Mouse (Mus musculus): ENCODE data around the gene Klhl25. TPM values are rescaled to one million over a fixed set of nuclear protein-coding genes. Genes with fewer than 3 reads are reported as not detected.
"Not testable (repeated sequence)": the region's sequence is repeated elsewhere in the genome, so short reads cannot be mapped to it uniquely, and the experiment has no call there.

Gene Klhl25
- total RNA-seq (2017), result 12.5 and 16.1 TPM in 2 replicates

DNA sequence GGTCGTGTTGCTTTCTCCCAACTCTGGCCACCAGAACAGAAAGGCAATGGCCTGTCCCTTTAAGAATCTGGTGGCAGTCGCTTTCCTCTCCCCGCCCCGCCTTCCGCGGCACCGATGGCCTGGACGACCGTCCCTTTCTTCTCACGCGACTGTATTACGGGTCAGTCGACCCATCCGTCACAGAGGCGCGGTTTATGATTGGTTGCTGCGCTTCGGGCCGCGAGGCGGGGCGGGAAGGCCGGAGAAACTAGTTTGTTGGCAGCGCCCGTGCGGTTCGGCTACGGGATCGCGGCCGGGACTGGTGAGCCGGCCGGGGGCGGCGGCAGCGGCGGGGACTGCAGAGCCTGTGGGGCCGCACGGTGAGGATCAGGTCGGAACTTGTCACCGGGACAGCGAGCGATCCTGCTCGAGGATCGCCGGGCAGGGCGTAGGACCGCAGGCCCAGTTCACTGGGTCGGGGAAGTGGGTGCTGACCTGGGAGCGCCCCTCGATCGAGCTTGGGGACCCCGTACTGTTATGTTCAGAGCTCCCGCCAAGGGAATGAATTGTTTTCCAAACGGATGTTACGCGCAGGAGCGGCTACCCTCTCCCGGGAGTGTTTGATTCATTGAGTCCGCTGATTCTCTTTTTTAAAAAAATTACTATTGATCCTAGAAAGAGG, at the start of gene Klhl25:
Klhl25 (plus strand) TSS at position 196 of the 661 bp plus-strand sequence.
- ATAC-seq (ENCODE audit: extremely low read depth, insufficient number of reproducible peaks, low FRiP score, poor library complexity, severe bottlenecking), result peak; percentile 99

DNA sequence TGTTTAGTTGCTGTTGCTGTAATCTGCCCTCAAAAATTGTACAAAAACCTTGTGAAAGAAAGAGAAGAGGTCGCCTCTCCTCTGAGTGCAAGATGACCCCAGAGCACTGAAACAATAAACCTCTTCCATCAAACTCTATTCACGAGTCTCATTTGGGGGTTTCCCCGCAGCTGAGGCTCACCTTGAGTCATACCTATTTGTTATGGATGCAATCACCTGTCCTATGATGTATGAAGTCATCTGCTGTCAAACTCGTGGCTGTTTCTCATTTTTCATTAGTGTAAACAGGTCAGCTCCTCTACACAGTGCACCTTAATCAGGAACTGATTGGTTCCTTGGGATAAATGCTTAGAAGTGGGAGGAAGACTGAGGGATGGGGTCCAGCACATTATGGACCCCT, 47.6 kb upstream of the Klhl25 start:
- ATAC-seq (ENCODE audit: extremely low read depth, insufficient number of reproducible peaks, low FRiP score, poor library complexity, severe bottlenecking), result no peak

DNA sequence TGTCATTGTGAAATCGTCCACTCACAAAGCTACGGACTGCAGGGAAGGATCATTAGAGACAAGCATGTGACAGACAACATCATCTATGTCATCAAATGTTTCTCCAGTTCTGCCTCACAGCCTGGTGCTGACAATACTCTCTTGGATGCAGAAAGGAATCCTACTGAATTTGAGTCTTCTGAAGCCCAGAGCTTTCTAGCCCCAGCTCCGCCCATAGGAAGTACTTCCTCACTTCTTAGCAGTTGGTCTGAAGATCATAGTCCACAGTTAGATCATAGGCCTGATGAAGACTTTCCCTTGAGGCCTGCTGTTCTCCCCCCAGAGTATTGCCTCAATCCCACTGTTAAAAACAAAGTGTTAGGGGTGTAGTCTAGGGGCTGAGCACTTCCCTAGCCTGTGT, 47.1 kb upstream of the Klhl25 start:
- no peak for ATAC-seq (ENCODE audit: extremely low read depth, insufficient number of reproducible peaks, low FRiP score, poor library complexity, severe bottlenecking)

- ATAC-seq (ENCODE audit: extremely low read depth, insufficient number of reproducible peaks, low FRiP score, poor library complexity, severe bottlenecking), result no peak
These were observed 46.3 kb upstream of the Klhl25 start for GRCm38 (mm10) chr7:75801621-75802358.

DNA sequence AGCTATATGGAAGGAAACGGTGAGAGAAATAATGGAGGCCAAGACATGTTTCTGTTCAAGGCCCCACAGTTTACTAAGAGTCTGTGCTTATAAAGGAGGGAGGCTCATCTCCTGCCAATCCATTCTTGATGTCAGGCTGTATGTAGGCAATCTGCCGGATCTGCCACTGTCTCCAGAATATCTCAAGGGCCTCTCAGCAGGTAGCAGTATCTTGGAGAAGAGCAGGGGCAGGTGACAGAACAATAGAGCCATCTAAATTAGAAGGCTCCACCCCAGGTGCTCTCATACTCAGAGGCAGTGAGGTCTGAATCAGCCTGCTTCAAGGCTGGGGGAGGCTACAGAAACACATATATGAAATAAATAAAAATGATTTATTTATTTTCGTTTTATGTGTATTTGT, 45.2 kb upstream of the Klhl25 start:
- ATAC-seq (ENCODE audit: extremely low read depth, insufficient number of reproducible peaks, low FRiP score, poor library complexity, severe bottlenecking), result no peak

GRCm38 (mm10) chr7:75806161-75806560, 41.9 kb upstream of the Klhl25 start:
- ATAC-seq (ENCODE audit: extremely low read depth, insufficient number of reproducible peaks, low FRiP score, poor library complexity, severe bottlenecking), result no peak

DNA sequence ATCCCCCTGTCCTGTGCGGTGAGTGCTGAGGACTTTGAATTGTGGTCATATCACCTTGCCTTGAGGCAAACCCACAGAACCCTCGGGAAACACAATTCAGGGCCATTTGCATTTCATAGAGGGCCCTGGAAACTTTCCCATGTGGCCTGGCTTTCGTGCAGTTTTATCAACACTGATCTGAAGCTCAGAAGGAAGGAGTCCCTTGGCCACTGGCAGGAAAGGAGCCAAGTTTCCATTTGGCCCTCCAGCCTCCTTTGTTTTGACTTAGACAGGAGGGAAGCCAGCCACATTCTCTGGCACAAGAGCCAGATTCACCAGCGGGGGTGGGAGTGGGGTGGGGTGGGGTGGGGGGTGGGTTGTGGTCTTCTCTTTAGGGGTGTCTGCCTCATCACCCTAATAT, 41.4 kb upstream of the Klhl25 start:
- ATAC-seq (ENCODE audit: extremely low read depth, insufficient number of reproducible peaks, low FRiP score, poor library complexity, severe bottlenecking), result no peak

GRCm38 (mm10) chr7:75807460-75808304, 40.4 kb upstream of the Klhl25 start:
- no peak for ATAC-seq (ENCODE audit: extremely low read depth, insufficient number of reproducible peaks, low FRiP score, poor library complexity, severe bottlenecking)

DNA sequence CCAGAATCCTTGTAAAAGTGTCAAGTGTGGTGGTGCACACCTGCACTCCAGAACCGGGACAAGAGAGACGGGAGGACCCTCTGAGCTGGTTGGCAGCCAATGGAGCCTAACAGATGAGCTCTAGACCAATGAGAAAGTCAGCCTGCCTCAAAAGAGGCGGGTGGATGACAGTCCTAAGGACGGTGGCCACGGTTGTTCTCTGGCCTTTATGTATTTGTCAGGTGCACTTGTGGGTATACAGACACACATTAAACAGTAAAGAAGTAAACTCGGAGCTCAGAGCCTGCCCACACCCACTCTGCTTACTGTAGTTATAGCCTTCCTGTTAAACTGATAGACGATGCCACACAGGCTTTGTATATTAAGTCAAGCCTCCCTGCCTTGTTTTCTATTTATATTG, 27.4 kb upstream of the Klhl25 start:
- no peak for ATAC-seq (ENCODE audit: extremely low read depth, insufficient number of reproducible peaks, low FRiP score, poor library complexity, severe bottlenecking)

- no peak for ATAC-seq (ENCODE audit: extremely low read depth, insufficient number of reproducible peaks, low FRiP score, poor library complexity, severe bottlenecking)
These were observed 25.9 kb upstream of the Klhl25 start for GRCm38 (mm10) chr7:75822087-75822668.

GRCm38 (mm10) chr7:75823071-75823470, 25.0 kb upstream of the Klhl25 start:
- ATAC-seq (ENCODE audit: extremely low read depth, insufficient number of reproducible peaks, low FRiP score, poor library complexity, severe bottlenecking), result no peak

DNA sequence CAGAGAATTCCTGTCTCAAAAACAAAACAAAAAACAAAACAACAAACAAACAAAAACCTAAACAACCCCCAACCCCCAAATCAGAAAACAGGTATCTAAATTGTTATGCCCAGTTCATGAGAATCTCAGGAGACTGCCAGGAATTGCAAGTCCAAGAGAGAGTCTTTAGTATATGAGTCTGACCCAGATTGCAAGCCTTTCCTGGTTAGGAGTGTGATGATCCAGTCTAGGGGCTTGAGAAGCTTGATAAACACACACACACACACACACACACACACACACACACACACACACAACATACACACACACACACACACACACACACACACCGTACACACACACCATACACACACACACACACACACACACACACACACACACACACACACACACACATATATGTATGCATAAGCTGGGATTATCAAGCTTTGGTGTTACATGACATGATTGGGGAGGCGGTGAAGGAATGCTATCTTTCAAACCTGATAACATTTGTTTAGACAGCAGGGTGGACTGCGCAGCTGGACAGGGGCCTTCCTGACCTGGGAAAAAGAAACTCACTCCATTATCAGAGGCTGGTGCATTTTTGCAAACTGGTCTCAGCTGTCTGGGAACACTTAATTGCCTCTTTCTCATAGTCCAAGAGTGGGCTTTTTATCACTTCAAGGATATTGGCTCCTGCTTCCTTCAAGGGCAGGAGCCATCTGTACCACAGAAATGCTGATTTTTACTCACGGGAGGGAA, 21.6 kb upstream of the Klhl25 start:
- no peak for ATAC-seq (ENCODE audit: extremely low read depth, insufficient number of reproducible peaks, low FRiP score, poor library complexity, severe bottlenecking)

- no peak for ATAC-seq (ENCODE audit: extremely low read depth, insufficient number of reproducible peaks, low FRiP score, poor library complexity, severe bottlenecking)
These were observed 20.8 kb upstream of the Klhl25 start for GRCm38 (mm10) chr7:75827357-75827756.

GRCm38 (mm10) chr7:75827850-75828249, 20.3 kb upstream of the Klhl25 start:
- peak; percentile 91 for ATAC-seq (ENCODE audit: extremely low read depth, insufficient number of reproducible peaks, low FRiP score, poor library complexity, severe bottlenecking)

DNA sequence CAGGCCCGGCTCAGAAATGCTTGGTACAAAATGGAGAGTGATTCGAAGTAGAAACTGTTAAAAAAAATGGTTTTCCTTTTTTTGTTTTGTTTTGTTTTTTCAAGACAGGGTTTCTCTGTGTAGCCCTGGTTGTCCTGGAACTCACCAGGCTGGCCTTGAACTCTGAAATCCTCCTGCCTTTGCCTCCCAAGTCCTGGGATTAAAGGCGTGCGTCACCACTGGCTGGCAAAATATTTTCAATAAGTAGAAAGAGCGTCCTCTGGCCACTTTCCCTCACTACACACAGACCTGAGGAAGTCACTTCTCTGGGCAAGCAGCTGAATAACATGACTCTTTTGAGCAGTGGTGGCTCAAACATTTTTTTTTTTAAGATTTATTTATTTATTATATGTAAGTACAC, 19.6 kb upstream of the Klhl25 start:
- ATAC-seq (ENCODE audit: extremely low read depth, insufficient number of reproducible peaks, low FRiP score, poor library complexity, severe bottlenecking), result no peak

- ATAC-seq (ENCODE audit: extremely low read depth, insufficient number of reproducible peaks, low FRiP score, poor library complexity, severe bottlenecking), result no peak
These were observed 17.7 kb upstream of the Klhl25 start for GRCm38 (mm10) chr7:75830251-75831060.

GRCm38 (mm10) chr7:75833960-75834359, 14.2 kb upstream of the Klhl25 start:
- ATAC-seq (ENCODE audit: extremely low read depth, insufficient number of reproducible peaks, low FRiP score, poor library complexity, severe bottlenecking), result not testable (repeated sequence)
